Mouse (Mus musculus) cerebellum, adult 2 months (tissue): ENCODE data around the gene Olfr1394.

ENCODE experiments used
- CTCF ChIP-seq: fragments of 200-500 bp; IDR thresholded peaks from 2 replicates; pipeline ENCODE4 v1.5.1; 2011; ENCODE audit warnings: low read depth, mild to moderate bottlenecking, control low read depth, low read length, moderate library complexity, borderline replicate concordance; ENCODE audit not compliant: insufficient read depth
- POLR2A ChIP-seq: fragments of 200-500 bp; IDR thresholded peaks from 2 replicates; pipeline ENCODE4 v1.6.1; 2011; ENCODE audit warnings: low read length, control low read depth, borderline replicate concordance; ENCODE audit not compliant: insufficient read depth

- TF ChIP-seq POLR2A (no peak), CTCF (no peak)
Measured at GRCm38 (mm10) chr11:49191083-49191482, 36.9 kb downstream of the Olfr1394 start.
